Mouse (Mus musculus): ENCODE measurements around the gene Colq. TPM values are rescaled to one million over a fixed set of nuclear protein-coding genes. Genes with fewer than 3 reads are reported as not detected.

Colq gene
- polyA plus RNA-seq, 1 experiment: 0.16 TPM

- no peak for DNase-seq (ENCODE audit: low read depth)
- TF ChIP-seq CTCF (IDR thresholded peaks at IDR 0.05; ENCODE audit: borderline replicate concordance, extremely low read depth, insufficient read depth, insufficient read length) (no peak), POLR2A (IDR thresholded peaks at IDR 0.05; ENCODE audit: borderline replicate concordance, extremely low read depth, insufficient read depth, insufficient read length, poor library complexity, severe bottlenecking) (no peak)
Observed at GRCm38 (mm10) chr14:31488055-31488454, 103.1 kb downstream of the Colq start.

- no peak for DNase-seq (ENCODE audit: low read depth)
- TF ChIP-seq POLR2A (IDR thresholded peaks at IDR 0.05; ENCODE audit: borderline replicate concordance, extremely low read depth, insufficient read depth, insufficient read length, poor library complexity, severe bottlenecking) (no peak), CTCF (IDR thresholded peaks at IDR 0.05; ENCODE audit: borderline replicate concordance, extremely low read depth, insufficient read depth, insufficient read length) (0 out of 2 replicates have a peak, but pooled peaks have one; percentile 0)
Observed at GRCm38 (mm10) chr14:31486465-31486864, 104.7 kb downstream of the Colq start.

GRCm38 (mm10) chr14:31482417-31482816 lies 108.7 kb downstream of the Colq start:
- TF ChIP-seq CTCF (IDR thresholded peaks at IDR 0.05; ENCODE audit: borderline replicate concordance, extremely low read depth, insufficient read depth, insufficient read length) (no peak), POLR2A (IDR thresholded peaks at IDR 0.05; ENCODE audit: borderline replicate concordance, extremely low read depth, insufficient read depth, insufficient read length, poor library complexity, severe bottlenecking) (no peak)
- no peak for DNase-seq (ENCODE audit: low read depth)

- TF ChIP-seq POLR2A (IDR thresholded peaks at IDR 0.05; ENCODE audit: borderline replicate concordance, extremely low read depth, insufficient read depth, insufficient read length, poor library complexity, severe bottlenecking): no peak
- TF ChIP-seq CTCF (IDR thresholded peaks at IDR 0.05; ENCODE audit: borderline replicate concordance, extremely low read depth, insufficient read depth, insufficient read length): no peak
- no peak for DNase-seq (ENCODE audit: low read depth)
Observed at GRCm38 (mm10) chr14:31473297-31473696, 117.8 kb downstream of the Colq start.

Other genes with a start within 250 kb of the Colq start
- gene Sh3bp5, start 155.3 kb downstream of the Colq start, polyA plus RNA-seq (2012; rRNA removed): 110 and 167 TPM in 2 replicates
- gene Eaf1, start 96.9 kb downstream of the Colq start, polyA plus RNA-seq (2012; rRNA removed): 19.1 and 19.5 TPM in 2 replicates
- gene Mettl6, start 96.3 kb downstream of the Colq start, polyA plus RNA-seq (2012; rRNA removed): 21.3 and 24.5 TPM in 2 replicates
- gene Gm49387, start 49.5 kb upstream of the Colq start, polyA plus RNA-seq (2012; rRNA removed): not detected in 2 replicates
- gene Btd, start 49.7 kb upstream of the Colq start, polyA plus RNA-seq (2012; rRNA removed): 22.0 and 25.2 TPM in 2 replicates
- 8.6 and 8.7 TPM in 2 replicates for gene Hacl1, start 49.9 kb upstream of the Colq start, polyA plus RNA-seq (2012; rRNA removed)
- gene Ankrd28, start 239.3 kb upstream of the Colq start, polyA plus RNA-seq (2012; rRNA removed): 18.4 and 23.9 TPM in 2 replicates